Mouse (Mus musculus): ENCODE data around the gene Ccr8.

The Ccr8 gene

DNA sequence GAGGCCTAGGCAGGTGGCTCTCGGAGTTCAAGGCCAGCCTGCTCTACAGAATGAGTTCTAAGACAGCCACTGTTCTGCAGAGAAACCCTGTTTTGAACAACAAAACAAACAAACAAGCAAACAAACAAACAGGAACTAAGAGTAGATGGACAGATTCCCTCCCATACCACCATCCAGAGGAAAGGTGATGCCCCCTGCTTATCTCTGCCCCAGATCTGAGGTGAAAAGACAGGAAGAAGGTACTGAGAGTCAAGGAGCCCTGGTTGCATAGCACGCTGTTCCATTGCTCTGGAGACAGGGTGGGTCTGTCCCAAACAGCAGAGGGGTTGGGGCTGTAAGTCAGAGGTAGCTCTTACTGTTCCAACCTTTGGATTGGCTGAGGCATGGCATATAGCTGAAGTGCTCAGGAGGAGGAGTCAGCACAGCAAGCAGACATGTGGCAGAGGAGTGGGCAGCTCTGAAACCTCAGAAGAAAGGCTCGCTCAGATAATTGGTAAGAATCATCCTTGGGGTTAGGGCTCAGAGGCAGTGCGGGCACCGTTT is at the start of gene Ccr8:
TSS of gene Ccr8 (plus strand) at position 419 of the 543 bp plus-strand sequence.
- no peak for DNase-seq (ENCODE audit: low spot score in 2 of 2)

DNA sequence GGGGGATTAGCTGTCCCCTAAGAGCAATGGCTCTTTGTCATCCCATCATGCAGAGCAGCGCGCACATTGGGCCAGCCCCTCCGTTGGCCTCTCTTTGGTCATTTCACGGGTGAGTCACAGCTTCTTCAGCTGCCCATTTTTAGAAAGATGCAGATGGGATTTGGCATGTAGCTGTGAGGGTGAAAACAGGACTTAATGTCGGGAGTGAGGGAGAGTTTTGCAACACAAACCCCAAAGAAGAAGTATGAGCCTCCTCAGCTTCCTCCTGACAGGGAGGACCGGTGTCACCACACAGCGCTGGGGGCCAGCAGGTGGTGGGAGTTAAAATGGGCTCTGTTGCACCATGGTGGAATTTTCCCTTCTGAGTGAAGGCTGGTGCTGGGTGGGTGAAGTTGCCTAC is 48.8 kb upstream of the Ccr8 start:
- DNase-seq (ENCODE audit: low spot score in 2 of 2) = no peak

DNA sequence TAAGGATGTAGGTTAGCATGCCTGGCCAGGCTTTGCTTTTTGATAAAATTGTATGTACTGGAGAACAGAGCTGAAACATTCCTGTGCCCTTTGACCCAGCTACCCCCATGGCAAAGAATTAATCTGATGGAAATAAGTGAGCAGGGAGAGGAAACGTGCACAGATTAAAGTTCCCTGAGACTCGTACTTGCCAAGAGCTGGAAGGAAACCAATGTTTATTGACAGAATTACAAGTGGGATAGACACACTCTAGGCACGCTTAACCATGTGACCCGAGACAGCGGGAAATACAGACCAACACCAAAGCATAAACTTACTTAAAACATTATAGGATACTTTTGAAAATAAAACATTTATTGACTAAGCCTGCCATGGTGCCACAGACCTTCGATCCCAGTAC is 43.4 kb upstream of the Ccr8 start:
- no peak for DNase-seq (ENCODE audit: low spot score in 2 of 2)

DNA sequence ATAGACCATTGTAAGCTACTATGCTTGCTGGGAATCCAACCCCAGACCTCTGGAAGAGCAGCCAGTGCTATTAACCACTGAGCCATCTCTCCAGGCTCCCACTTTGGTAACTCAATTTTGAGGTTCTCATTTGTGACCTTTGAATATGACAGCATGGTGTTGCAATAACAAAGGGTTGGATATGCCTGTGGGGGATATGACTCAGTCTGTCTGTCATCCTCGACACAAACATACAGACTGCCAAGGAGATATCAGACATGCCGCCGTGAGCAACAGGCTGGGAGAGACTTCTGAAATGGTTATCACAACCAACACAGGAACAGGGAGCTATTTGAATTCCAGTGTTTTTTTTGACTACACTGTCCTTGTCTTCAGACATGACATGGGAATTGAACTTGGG is 42.5 kb upstream of the Ccr8 start:
- DNase-seq (ENCODE audit: low spot score in 2 of 2) = no peak

DNA sequence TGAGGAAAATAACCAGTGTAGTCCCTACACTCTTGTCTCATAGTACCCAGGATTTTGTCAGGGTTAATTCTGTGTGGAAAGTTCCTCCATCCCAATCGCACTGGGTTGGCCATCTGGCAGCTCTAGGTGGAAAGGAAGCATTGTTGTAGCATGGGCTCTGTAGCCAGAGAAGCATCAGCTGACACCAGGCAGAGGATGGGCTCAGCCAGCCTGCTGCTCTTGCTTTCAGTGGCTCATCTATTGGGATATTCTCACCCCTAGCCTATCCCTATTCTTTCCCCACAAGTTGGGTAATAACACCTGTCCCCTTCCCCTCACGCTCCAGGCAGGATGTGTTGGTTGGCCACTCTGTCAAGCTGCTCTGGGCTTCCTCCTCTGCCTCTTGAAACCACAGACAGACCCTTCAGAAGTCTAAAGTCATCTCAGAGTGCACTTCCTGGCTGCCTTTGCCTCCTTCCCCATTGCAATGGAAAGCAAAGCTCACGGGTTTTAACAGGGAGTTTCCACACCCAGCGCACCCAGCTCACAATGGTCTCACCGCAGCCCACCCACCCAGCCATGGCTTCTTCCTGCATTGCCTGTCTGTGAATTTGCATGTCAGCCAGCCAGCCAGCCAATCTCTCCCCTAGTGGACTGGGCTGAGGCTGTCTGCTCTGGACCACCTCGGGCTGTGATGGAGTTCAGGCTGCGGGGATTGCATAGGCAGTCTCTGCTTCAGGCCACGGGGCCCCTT is 37.2 kb upstream of the Ccr8 start:
- DNase-seq (ENCODE audit: low spot score in 2 of 2) = peak; percentile 23 to 30

DNA sequence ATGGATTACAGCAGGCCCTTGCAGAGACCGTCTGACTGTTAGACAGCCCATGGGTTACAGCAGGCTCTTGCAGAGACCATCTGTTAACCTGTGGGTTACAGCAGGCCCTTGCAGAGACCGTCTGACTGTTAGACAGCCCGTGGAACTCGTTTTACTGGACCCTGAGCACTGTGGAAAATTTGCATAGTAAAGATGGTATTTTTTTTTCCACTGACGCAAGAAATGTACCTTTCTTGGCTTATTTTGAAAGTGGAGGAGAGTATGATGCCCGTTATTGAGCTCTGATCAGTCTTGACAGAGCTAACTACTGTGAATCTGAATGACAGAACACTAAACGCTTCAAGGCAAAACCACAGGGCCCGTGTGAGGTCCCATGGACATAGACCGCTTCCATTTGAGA is 35.7 kb upstream of the Ccr8 start:
- no peak for DNase-seq (ENCODE audit: low spot score in 2 of 2)

DNA sequence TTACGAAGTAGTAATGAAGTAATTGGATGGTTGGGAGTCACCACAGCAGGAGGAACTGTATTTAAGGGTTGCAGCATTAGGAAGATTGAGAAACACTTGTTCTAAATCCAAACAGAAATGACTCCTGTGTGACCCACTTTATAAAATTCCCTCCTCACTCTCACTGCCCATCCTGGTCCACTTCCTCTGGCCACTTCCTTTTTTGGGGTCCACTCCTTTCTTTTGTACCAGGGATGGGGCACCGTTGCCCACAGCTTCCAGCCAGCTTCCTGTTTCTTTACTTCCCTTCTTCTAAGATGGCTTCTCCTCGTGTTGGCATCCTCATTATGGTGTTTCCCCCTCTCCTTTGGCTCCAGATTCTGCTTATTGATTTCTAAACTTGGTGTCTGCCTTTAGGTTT is 33.2 kb upstream of the Ccr8 start:
- DNase-seq (ENCODE audit: low spot score in 2 of 2) = no peak

DNA sequence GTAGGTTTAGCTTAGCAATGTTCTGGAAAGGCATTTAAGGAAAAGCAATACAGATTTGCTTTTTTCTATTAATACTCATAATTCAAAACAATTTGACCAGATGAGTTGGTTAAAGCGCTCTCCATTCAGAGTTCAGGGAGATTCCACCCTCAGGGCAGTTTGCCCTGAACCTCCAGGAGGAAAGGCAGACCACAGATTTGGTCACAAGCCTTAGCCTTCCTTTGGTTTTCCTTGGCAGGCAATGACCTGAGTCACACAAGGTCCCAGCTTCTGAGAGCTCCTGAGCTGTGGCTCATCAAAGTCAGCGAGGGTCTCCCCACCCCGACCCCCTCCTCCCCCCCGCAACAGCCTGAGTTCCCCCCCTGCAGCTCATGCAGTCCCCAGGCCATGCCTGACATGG is 27.6 kb upstream of the Ccr8 start:
- DNase-seq (ENCODE audit: low spot score in 2 of 2) = no peak

DNA sequence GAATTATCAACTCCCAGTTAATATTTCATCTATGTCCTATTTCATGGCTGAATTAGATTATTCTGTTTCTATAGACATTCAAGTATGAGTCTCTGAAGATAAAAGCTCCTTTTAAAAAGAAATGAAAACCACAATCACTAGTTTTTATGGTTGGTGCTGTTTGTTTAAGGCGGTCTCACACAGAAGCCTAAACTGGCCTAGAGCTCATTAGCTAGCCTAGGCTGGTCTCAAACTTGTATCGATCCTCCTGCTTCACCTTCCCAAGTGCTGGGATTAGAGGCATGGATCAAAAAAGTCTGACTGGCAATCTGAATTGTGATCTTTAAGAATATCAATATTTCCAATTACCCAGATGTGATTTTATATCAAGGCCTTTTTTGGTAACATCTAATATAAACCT is 24.3 kb upstream of the Ccr8 start:
- DNase-seq (ENCODE audit: low spot score in 2 of 2) = no peak

DNA sequence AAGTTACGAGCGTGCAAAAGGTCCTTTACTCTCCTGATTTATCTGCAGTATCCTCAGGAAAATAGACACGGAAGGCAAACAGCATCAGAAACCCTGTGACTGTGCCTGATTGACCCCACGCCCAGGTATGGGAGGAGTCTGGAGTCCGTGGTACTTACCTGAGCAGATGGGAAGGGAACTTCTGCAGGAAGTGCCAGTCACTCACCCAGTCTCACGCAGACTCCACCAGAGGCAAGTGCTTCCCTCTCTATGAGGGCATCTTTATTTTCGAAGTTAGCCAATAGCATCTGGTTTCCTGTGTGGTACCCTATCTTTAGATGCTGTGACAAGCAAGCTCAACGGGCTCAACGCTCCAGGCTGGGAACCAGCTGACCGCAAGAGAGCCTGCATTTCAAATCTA is 23.9 kb upstream of the Ccr8 start:
- DNase-seq (ENCODE audit: low spot score in 2 of 2) = no peak

DNA sequence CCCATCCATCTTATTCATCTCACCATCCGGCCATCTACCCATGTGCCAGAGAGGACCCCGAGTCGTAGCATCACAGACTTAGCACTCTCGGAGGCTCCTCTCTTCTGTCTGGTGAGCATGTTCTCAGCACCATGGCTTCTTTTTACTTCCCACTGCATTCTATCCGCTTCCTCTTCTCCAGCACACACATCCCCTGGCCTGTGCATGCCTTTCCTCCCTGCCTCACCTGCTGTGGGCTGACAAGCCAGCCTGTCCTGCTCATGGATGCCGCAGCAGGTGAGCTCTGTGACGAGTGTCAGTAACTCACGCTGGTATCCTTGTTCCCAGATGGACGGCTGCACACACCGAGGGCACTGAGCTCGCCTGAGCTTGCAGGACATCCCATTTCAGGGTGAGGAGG is 22.1 kb upstream of the Ccr8 start, which contains the start of gene Cx3cr1:
TSS of gene Cx3cr1 (minus strand) at position 101 of the 400 bp plus-strand sequence.
- DNase-seq (ENCODE audit: low spot score in 2 of 2) = no peak

DNA sequence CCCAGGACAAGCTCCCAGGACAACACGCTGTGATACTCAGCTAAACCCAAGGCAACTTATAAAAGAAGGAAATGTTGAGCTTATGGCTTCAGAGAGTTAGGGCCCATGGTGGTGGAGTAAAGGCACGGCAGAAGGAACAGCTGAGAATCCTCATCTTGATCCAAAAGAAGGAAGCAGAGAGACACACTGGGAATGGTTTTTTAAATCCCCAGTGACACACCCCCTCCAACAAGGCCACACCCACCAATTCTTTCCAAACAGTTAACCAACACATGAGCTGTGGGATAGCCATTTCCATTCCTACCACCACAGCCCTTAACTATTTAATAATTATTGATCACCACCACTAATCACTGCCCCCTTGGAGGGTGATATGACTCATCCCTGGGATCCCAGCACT is 20.7 kb upstream of the Ccr8 start:
- no peak for DNase-seq (ENCODE audit: low spot score in 2 of 2)

DNA sequence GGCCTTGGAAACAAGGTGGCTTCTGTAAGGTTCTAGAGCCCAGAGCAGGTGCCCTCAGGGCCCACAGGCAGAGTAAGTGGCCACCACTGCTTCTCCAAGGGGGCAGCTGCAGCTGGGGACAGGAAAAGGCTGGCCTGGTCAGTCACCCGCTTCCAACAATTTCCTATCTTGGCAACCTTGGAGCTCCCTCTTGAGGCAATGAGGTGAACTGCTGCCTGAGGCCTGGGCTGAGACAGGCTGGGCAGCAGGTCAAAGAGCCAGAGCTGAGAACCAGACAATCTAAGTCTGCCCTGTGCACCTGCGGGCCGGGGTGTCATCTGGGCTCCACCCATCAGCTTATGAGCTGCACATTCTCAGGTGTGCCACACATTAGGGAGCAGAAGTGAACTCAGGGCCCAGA is 18.7 kb upstream of the Ccr8 start:
- peak; percentile 31 to 62 for DNase-seq (ENCODE audit: low spot score in 2 of 2)

DNA sequence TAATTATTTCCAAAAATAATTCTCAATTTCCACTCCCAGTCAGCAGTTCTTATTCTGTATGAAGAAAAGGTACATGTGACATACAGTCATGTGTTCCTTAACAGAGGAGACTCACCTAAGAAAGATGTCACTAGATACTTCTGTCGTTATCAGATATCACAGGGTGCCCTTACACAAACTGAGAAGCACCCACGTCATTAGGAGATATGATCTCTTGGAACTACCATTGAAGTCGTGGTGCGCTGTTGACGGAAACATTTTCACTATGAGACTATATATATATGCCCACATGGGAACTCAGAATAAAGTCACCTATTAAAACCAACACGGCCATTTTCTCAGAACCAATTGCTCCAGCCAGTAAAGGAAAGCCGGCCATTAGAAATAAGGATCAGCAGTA is 17.4 kb upstream of the Ccr8 start:
- no peak for DNase-seq (ENCODE audit: low spot score in 2 of 2)

DNA sequence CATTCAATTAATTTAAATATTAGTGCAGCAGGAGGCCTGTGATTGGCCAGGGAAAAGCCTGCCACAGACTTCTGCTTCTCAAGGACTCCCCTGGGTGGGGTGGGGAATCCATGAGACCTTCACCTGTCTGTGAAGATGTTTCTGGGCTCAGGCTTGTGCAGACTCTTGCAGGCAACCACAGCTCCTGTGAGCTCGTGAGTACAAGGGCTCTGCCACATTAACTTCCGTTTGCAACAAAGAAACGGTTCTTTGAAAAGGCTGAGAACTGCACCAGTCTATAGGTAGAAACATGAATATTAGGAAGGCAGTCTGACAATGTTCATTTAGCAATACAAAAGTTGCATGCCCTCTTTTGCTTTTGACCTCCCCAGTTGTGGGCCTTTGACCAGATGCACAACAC is 13.7 kb upstream of the Ccr8 start:
- no peak for DNase-seq (ENCODE audit: low spot score in 2 of 2)

DNA sequence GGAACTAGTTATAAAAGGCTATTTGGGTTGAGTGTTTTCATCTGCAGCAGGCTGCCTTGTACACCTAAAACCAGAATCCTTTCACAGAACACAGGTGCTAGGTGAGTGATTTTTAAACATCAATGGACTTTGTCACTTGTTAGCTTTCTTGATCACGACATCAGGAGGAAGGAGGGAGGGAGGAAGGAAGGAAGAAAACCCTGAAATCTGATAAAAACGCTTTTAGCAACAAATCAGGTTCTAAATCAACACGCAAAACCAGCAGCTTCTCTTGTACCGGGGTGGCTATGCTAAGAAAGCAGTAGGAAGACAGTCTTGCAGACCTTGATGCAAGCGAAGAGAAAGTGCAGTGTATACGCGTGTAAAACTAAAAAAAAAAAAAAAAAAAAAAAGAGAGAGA is 12.0 kb upstream of the Ccr8 start:
- DNase-seq (ENCODE audit: low spot score in 2 of 2) = no peak

DNA sequence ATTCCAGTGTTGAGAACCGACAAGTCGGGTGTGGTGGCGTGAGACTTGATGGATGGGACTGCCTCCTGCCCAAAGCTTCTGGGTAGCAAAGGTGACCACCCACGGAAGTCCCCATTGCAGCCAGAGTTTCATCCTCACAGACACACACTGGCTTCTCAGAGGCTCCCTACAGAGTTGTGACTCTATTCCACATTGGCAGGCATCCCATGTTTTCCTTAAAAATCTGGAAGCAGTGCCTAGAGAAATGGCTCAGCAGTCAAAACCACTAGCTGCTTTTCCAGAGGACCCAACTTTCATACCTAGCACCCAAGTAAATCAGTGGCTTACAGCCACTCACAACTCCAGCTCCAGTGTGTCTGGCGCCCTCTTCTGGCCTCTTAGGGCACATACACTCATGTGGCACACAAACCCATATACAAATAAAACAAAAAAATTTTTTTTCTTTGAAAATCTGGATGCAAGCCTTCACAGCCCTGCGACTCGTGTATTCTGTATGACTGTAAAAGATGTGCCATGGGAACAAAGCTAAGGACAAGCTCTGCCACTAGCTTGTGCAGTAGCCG is 11.3 kb upstream of the Ccr8 start:
- DNase-seq (ENCODE audit: low spot score in 2 of 2) = no peak

DNA sequence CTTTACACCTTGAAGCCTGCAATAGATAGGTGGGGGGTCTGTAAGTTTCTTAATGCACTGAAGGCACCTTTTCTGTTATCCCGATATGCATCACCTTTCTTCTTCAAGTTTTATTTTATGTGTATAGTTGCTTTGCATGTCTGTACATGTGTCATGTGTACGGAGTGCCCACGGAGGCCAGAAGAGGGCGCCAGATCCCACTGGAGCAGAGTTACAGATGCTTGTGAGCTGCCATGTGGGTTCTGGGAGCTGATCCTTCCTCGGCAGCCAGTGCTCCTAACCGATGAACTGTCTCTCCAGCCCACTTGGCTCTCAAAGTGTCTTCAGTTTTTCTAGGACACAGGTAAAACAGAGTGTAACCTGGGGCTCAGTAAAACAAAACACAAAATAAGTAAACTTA is 10.7 kb upstream of the Ccr8 start:
- no peak for DNase-seq (ENCODE audit: low spot score in 2 of 2)

DNA sequence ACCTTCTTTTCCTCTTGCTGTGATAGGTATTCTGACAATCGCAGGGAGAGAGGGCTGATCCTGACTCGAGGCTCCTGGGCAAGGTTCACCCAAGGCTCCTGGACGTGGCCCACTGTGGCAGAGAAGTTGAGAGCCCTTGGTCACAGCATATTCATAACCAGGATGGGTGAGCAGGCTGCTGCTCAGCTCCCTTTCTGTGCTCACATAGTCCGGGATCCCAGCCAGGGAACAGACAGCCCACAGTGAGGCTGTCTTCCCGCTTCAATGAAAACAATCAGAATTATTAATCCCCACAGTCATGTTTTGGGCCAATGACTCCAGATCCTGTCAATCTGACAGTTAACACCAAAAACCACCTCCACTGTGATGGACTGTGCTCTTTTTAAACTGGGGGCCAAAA is 9.9 kb upstream of the Ccr8 start:
- DNase-seq (ENCODE audit: low spot score in 2 of 2) = no peak

DNA sequence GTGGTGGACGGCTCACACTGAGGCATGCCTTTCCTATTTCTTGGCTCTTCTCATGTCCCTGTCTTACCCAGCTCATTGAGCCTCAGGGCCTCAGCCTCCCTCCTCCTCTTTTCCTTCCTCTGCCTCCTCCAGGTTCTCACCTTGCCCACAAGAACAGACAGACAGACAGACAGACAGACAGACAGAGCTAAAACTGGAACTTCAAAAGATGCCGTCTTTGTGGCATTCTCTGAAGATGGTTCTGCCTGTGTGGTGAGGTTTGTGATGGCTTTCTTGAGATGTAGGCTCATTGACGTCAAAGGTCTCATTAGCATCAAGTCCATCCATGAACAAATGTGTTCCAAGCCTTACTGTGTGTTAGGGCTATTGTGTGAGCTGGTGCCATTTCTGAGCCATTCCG is 9.2 kb upstream of the Ccr8 start:
- no peak for DNase-seq (ENCODE audit: low spot score in 2 of 2)

DNA sequence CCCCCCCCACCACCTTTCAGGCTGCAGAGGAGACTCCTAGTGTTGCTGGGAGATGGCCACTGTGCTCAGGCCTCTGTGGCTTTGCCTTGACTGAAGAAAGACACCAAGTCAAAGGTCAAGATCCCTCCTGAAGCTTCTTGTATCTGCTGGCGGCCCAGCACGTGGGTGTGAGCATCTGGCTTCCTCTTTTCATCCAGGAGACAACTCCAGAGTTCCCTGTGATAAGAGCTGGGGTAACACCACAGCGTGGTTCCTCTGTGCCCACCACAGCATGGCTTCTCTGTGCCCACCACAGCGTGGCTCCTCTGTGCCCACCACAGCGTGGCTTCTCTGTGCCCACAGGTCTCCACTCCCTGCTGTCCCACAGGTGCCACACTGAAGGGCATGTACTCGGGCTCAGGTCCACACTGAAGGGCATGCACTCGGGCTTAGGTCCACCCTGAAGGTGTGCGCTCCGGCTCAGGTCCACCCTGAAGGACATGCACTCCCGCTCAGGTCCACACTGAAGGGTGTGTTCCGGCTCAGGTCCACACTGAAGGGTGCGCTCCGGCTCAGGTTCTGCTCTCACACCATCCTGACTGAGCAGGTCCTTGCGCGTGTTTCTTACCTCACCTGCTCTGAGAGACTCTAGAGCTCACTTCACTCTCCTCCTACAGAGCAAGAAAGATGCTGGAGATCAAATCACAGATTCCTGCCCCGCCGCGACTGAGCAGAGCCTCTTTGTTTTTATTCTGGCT is 8.6 kb upstream of the Ccr8 start:
- no peak for DNase-seq (ENCODE audit: low spot score in 2 of 2)

DNA sequence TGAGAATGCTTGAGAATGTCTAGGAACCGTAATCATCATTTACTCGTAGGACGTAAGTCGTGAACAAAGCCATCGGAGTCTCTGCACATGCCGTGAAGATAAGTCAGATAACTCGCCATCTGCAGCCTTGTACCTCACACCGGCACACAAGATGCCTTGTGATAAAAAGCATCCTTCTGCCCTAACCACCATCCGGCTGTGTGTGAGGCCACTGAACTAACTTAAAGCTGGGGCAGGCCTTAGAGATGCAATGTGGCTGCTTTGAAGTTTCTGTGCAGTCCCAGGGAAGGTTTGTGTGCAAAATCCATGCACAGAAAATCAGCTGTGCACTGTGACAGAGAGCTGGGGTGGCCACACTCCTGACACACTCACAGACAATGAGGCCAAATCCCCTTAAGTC is 7.5 kb upstream of the Ccr8 start:
- DNase-seq (ENCODE audit: low spot score in 2 of 2) = no peak

DNA sequence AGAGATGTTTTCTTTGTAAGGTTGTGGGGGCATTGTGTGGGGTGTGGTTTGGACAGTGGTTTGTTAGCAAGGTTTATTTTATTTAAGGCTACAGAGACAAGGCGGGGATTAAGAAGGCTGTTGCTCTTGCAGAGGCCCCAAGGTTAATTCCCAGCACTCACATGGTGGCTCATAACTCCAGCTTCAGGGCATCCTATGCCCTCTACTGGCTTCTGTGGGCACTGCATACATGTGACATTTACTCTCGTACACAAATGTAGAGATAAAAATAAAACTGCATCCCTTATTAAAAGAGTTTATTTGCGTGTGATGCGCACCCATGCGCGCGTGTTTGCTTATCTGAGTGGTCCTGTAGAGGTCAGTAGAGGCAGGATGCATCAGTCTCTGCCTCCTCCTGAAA is 2.8 kb upstream of the Ccr8 start:
- no peak for DNase-seq (ENCODE audit: low spot score in 2 of 2)

Data from thymus, postnatal 10 days (tissue).